Mouse (Mus musculus): ENCODE measurements around the gene 1700016C15Rik. TPM values are rescaled to one million over a fixed set of nuclear protein-coding genes. Genes with fewer than 3 reads are reported as not detected.
A peak's percentile ranks its signal among the peaks of the same experiment; 100 is the strongest.

Gene 1700016C15Rik
- polyA plus RNA-seq, 1 experiment from 2014 or later: not detected

DNA sequence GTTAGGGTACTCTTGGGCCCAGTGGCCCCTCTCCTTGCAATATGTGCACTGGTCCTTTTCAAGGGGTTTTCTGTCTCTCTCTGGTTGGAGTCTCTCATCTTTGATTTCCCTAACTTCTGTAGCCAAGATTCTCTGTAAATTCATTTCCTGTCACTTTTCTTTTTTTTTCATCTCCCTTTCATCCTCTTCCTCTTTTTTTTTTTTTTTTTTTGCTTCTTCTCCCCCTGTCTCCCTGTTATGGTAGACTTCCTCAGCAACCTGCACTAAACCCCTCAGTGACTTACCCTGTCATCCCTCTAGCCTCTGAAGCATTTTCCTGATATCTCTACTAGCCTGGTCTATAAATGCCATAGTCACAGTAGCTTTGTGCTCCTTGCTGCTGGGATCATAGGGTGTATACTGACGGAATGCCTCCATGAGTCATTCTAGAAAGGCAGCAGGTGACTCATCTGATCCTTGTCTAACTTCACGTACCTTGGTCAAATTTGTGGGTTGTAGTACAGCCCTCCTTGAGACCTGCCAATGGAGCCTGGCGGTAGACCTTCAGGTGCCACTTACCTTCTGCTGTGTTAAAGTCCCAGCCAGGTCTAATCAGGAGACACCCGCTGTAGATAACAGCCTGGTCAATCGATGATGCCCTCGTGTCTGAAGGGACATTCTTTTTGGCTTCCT, 18.4 kb downstream of the 1700016C15Rik start:
- no peak for ATAC-seq
- 77% methylated on average over 6 of the region's 6 CpGs for WGBS (ENCODE audit: insufficient replicate concordance)
- Histone ChIP-seq H3K27ac (ENCODE audit: low read depth) (no peak overlapping the region), H3K36me3 (replicated peaks; ENCODE audit: insufficient read depth, low read length) (no peaks in the 10 kb centered on the region), H3K4me2 (ENCODE audit: low read depth, low read length) (no peak overlapping the region), H3K4me3 (ENCODE audit: low read depth, low read length) (no peak overlapping the region), H3K9ac (replicated peaks) (no peak overlapping the region), H3K27me3 (ENCODE audit: insufficient read depth, low read length) (no peaks in the 10 kb centered on the region), H3K9me3 (ENCODE audit: low read length) (peaks cover 21% of the 10 kb centered on the region), H3K4me1 (ENCODE audit: insufficient read depth) (no peaks in the 10 kb centered on the region)
- TF ChIP-seq EP300 (IDR thresholded peaks at IDR 0.05; ENCODE audit: low read depth): no peak
- no peak for TF ChIP-seq CTCF (IDR thresholded peaks at IDR 0.05; ENCODE audit: low read depth)
- no peak for DNase-seq

DNA sequence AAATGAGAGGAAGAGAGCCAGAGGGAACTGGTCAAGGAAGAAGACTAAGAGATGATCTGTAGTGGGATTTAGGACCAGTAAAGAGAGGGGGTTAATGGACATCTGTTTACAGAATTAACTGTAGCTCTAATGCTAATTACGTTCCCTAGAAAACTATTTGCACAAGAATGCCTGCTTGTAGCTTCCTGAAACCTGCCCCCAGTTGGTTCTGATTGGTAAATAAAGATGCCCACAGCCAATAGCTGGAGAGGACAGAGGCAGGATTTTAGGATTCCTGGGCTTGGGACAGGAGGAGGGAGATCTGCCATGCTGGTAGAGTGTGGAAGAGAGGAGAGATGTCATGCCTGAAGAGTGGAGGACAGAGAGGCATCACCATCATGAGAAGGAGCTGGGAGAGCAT, 23.9 kb downstream of the 1700016C15Rik start:
- no peak for ATAC-seq
- no peaks in the 10 kb centered on the region for H3K27me3 ChIP-seq (ENCODE audit: insufficient read depth, low read length)
- no peaks in the 10 kb centered on the region for H3K36me3 ChIP-seq (replicated peaks; ENCODE audit: insufficient read depth, low read length)
- no peak overlapping the region for H3K9ac ChIP-seq (replicated peaks)
- no peak overlapping the region for H3K27ac ChIP-seq (ENCODE audit: low read depth)
- TF ChIP-seq EP300 (IDR thresholded peaks at IDR 0.05; ENCODE audit: low read depth): no peak
- TF ChIP-seq CTCF (IDR thresholded peaks at IDR 0.05; ENCODE audit: low read depth): no peak
- H3K9me3 ChIP-seq (ENCODE audit: low read length): peaks cover 21% of the 10 kb centered on the region
- DNase-seq: no peak
- no peak overlapping the region for H3K4me3 ChIP-seq (ENCODE audit: low read depth, low read length)
- H3K4me1 ChIP-seq (ENCODE audit: insufficient read depth): no peaks in the 10 kb centered on the region
- H3K4me2 ChIP-seq (ENCODE audit: low read depth, low read length): no peak overlapping the region
- 79% methylated on average over 1 of the region's 1 CpGs for WGBS (ENCODE audit: insufficient replicate concordance)

GRCm38 (mm10) chr1:177757249-177757648, 27.6 kb downstream of the 1700016C15Rik start:
- DNase-seq (no peak), ATAC-seq (no peak)
- no peak overlapping the region for H3K4me3 ChIP-seq (ENCODE audit: low read depth, low read length)
- H3K9me3 ChIP-seq (ENCODE audit: low read length): no peaks in the 10 kb centered on the region
- no peak overlapping the region for H3K4me2 ChIP-seq (ENCODE audit: low read depth, low read length)
- no peak overlapping the region for H3K27ac ChIP-seq (ENCODE audit: low read depth)
- 0 out of 2 replicates have a peak, but pooled peaks cover 2% of the 10 kb centered on the region for H3K36me3 ChIP-seq (replicated peaks; ENCODE audit: insufficient read depth, low read length)
- H3K9ac ChIP-seq (replicated peaks): no peak overlapping the region
- no peaks in the 10 kb centered on the region for H3K4me1 ChIP-seq (ENCODE audit: insufficient read depth)
- TF ChIP-seq EP300 (IDR thresholded peaks at IDR 0.05; ENCODE audit: low read depth) (no peak), CTCF (IDR thresholded peaks at IDR 0.05; ENCODE audit: low read depth) (no peak)
- 84% methylated on average over 5 of the region's 5 CpGs for WGBS (ENCODE audit: insufficient replicate concordance)
- no peaks in the 10 kb centered on the region for H3K27me3 ChIP-seq (ENCODE audit: insufficient read depth, low read length)

GRCm38 (mm10) chr1:177768931-177769330, 39.3 kb downstream of the 1700016C15Rik start:
- no peak for ATAC-seq
- TF ChIP-seq CTCF (IDR thresholded peaks at IDR 0.05; ENCODE audit: low read depth) (no peak), EP300 (IDR thresholded peaks at IDR 0.05; ENCODE audit: low read depth) (no peak)
- Histone ChIP-seq H3K9me3 (ENCODE audit: low read length) (no peaks in the 10 kb centered on the region), H3K27me3 (ENCODE audit: insufficient read depth, low read length) (no peaks in the 10 kb centered on the region), H3K9ac (replicated peaks) (no peak overlapping the region), H3K27ac (ENCODE audit: low read depth) (no peak overlapping the region), H3K36me3 (replicated peaks; ENCODE audit: insufficient read depth, low read length) (peaks cover 48% of the 10 kb centered on the region), H3K4me2 (ENCODE audit: low read depth, low read length) (no peak overlapping the region), H3K4me3 (ENCODE audit: low read depth, low read length) (no peak overlapping the region), H3K4me1 (ENCODE audit: insufficient read depth) (no peaks in the 10 kb centered on the region)
- no peak for DNase-seq

DNA sequence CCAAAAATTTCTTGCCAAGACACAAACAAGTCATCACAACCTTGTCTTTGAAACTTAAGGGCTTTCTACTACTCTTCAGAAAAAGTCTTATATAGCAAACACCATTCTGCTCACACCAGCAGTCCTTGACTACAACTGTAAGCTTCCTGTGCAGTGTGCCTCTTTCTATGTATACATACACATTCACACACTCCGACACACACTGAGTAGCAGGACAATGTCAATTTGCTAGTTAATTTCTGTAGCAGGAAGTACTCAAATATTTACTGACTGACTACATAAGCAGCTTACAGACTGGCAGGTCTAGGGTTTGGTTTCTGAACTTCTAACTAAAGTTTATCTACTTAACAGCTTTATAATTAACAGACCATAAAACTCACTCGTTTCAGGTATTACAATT, 47.8 kb downstream of the 1700016C15Rik start:
- Histone ChIP-seq H3K27me3 (ENCODE audit: insufficient read depth, low read length) (no peaks in the 10 kb centered on the region), H3K4me1 (ENCODE audit: insufficient read depth) (no peaks in the 10 kb centered on the region), H3K36me3 (replicated peaks; ENCODE audit: insufficient read depth, low read length) (peaks cover 37% of the 10 kb centered on the region), H3K4me2 (ENCODE audit: low read depth, low read length) (no peak overlapping the region), H3K4me3 (ENCODE audit: low read depth, low read length) (no peak overlapping the region), H3K27ac (ENCODE audit: low read depth) (no peak overlapping the region), H3K9ac (replicated peaks) (no peak overlapping the region), H3K9me3 (ENCODE audit: low read length) (no peaks in the 10 kb centered on the region)
- ATAC-seq: no peak
- no peak for DNase-seq
- TF ChIP-seq EP300 (IDR thresholded peaks at IDR 0.05; ENCODE audit: low read depth) (no peak), CTCF (IDR thresholded peaks at IDR 0.05; ENCODE audit: low read depth) (no peak)
- 69% methylated on average over 2 of the region's 2 CpGs for WGBS (ENCODE audit: insufficient replicate concordance)

DNA sequence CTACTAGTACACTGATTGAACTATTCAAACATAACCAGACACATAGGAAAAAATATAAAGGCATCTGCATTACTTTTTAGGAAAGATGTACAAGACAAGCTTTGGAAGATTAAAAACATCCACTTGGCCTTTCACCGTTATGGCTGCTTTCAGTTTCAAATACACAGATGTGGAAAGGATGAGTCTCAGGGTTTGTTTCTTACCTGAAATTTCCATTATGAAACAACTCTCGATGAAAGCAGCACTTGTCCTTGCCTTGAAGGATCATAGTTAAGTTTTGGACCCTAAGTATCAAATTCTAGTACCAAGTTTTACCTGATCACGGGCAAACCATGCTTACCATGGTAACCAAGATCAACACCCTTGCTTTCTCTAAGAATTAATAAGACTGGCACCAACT, 63.2 kb downstream of the 1700016C15Rik start:
- no peak for TF ChIP-seq CTCF (IDR thresholded peaks at IDR 0.05; ENCODE audit: low read depth)
- TF ChIP-seq EP300 (IDR thresholded peaks at IDR 0.05; ENCODE audit: low read depth): no peak
- no peaks in the 10 kb centered on the region for H3K36me3 ChIP-seq (replicated peaks; ENCODE audit: insufficient read depth, low read length)
- no peak overlapping the region for H3K9ac ChIP-seq (replicated peaks)
- no peaks in the 10 kb centered on the region for H3K9me3 ChIP-seq (ENCODE audit: low read length)
- no peaks in the 10 kb centered on the region for H3K27me3 ChIP-seq (ENCODE audit: insufficient read depth, low read length)
- DNase-seq (no peak), ATAC-seq (no peak)
- 0 out of 2 replicates have a peak overlapping the region, but pooled peaks have one; percentile 7 for H3K4me2 ChIP-seq (ENCODE audit: low read depth, low read length)
- H3K27ac ChIP-seq (ENCODE audit: low read depth): no peak overlapping the region
- 77% methylated on average over 3 of the region's 3 CpGs for WGBS (ENCODE audit: insufficient replicate concordance)
- H3K4me1 ChIP-seq (ENCODE audit: insufficient read depth): peaks cover 17% of the 10 kb centered on the region; the same call in 1 of the 2 replicates
- no peak overlapping the region for H3K4me3 ChIP-seq (ENCODE audit: low read depth, low read length)
